Mouse (Mus musculus) ovary, postnatal 10 days (tissue): ENCODE results near the gene Foxp1.

Experiments used
- DNase-seq: peaks from one replicate; pipeline ENCODE4 v3.0.0; 2022; ENCODE audit warnings: low spot score

Foxp1 gene

GRCm38 (mm10) chr6:99260941-99261736 is 261.4 kb downstream of the Foxp1 start:
- DNase-seq, result no peak

GRCm38 (mm10) chr6:99258346-99258745 is 264.2 kb downstream of the Foxp1 start:
- DNase-seq, result no peak

DNA sequence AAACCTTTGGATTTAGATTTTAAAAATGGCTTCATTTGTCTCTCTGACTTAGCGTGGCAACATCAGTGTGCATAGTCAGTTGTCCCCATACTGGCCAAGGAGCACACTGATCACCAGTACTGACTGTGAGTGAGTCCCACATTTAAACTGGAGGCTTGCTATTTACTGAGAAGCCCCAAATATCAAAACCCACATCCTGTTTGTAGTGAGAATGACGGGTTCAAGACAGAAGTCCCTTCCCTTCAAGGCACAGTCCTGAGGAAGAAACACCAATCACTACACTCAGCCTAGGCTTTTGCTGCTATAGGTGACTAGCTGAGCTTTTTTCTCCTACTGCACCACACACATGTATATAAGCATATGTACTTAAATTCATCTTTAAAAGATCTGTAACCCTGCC is 264.8 kb downstream of the Foxp1 start:
- no peak for DNase-seq

- no peak for DNase-seq
Measured at GRCm38 (mm10) chr6:99253331-99253730, 269.2 kb downstream of the Foxp1 start.

DNA sequence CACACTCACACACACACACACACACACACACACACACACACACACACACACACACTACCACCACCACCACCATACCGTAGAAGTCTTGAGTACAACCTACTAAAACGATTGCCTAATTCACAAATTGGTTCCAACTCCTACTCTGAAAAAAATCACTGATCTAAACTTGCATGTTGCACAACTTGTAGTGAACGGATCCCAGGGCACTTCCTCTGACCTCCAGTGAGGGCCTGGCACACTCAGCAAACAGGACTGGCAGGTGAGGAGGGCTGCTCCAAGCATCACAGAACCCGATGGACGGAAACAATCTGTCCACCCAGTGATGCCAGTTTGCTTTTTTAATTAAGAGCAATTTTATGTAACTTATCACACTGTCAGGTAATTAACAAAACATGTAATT is 269.7 kb downstream of the Foxp1 start:
- DNase-seq, result no peak

DNA sequence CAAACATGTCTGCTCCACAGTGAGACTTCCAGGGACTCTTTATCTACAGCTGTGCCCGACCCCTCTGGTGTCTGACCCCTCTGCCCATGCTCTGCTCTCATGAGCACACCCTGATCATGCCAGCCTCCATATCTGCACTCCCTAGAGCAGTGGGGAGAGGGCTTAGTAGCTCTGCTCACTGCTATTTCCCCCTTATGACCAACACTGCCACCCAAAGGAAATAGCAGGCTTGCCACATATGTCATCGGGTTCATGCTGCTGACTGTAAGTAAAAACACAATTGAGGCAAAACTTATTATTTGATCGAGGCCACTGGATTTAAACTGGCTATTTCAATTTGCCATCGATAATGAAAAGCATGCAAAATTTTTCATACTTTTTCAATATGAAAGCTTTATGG is 270.6 kb downstream of the Foxp1 start:
- no peak for DNase-seq

DNA sequence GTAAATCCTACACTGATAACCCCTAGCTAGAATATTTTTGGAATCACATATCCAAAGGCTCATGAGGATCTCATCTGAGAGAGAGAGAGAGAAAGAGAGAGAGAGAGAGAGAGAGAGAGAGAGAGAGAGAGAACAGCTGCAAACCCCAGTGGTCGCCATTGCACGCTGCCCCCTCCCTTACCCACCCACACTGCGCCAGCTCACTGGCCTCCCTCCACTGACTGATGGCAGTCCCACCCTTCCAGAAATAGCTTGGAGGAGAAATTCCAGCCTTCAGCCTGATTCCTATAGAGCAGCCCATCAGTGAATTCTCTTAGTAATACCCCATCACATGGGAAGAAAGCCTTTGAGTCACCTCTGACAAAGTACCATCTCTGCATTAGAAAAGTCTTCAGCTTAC is 271.3 kb downstream of the Foxp1 start:
- DNase-seq, result no peak

DNA sequence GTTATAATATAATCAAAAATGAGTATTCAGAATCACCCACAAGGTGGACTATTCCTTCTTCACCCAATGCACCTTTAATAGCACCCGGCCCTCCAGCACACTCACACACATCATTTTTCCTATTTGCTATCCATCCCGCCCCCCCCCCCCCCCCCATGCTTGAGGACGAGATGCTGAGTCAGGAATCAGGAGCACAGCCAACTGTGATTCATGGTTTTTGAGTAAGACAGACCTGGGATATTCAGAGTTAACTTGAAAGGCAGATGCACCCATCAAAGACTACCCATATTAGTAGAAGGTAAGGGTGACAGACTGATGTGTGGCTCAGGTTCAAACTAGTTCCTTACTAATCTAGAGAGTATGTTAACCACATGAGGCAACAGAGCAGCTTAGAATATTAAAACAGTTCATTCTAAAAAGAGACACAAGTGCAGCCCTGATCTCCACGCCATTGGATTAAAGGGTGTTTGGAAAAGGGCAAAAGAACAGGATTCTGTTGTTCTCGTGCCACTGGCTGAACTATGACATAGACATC is 273.0 kb downstream of the Foxp1 start:
- no peak for DNase-seq

DNA sequence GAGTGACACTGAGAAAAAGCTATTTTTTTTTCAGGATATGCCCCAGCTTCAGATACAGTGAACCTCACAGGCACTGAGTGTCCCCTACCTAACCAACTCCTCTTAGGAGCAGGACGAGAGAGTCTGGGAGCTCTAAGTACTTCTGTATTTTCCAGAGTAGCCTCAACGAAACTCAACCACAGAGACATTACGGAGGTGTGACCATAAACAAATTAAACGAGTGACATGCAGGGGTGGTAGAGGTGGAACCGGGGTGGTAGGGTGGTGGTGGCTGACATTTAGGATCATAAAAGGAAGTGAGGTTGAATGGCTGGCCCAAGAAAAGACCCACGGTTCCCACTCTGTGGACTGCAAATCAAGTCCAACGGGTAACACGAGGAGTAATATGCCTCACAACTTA is 274.1 kb downstream of the Foxp1 start:
- no peak for DNase-seq

- no peak for DNase-seq
Measured at GRCm38 (mm10) chr6:99241625-99242395, 280.7 kb downstream of the Foxp1 start.

DNA sequence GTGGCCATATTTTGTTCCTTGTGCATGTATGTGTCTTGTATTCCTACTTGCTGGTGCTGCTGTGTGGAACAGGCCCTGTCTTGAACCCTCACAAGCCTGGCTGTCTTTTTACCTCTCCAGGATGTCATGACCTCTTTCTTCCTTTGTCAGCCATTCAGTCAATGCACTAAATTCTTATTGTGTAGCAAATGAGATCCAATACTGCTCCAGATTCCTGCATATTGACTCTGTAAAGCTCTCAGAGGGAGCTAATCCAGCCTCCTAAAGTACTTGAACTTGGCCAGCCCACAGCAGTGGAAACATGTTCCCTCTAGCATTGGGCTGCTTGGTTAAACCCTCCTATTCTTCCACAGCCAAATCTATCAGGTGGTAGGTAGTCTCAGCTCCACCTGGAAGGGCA is 281.8 kb downstream of the Foxp1 start:
- DNase-seq, result no peak

- no peak for DNase-seq
Measured at GRCm38 (mm10) chr6:99235588-99235987, 286.9 kb downstream of the Foxp1 start.

DNA sequence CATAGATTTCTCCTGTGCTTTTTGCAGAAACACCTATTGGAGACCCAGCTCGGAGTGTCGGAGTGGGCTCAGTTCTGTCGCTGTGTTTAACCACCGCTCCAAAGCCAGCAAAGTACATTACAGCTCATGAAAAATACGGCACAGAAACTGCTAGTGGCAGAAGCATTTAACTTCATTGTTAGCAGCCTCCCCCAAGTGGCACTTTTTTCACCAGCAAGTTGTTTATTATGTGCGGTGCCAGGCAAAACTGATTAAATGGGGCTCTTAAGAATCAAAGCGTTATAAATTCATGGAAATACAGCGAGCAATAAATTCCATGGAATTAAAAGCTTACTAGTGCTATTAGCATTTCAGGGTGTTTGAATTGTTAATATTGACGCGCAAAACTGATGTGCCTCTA is 289.1 kb downstream of the Foxp1 start:
- no peak for DNase-seq

- DNase-seq, result no peak
Measured at GRCm38 (mm10) chr6:99228336-99228870, 294.1 kb downstream of the Foxp1 start.

- no peak for DNase-seq
Measured at GRCm38 (mm10) chr6:99221147-99221546, 301.4 kb downstream of the Foxp1 start.

DNA sequence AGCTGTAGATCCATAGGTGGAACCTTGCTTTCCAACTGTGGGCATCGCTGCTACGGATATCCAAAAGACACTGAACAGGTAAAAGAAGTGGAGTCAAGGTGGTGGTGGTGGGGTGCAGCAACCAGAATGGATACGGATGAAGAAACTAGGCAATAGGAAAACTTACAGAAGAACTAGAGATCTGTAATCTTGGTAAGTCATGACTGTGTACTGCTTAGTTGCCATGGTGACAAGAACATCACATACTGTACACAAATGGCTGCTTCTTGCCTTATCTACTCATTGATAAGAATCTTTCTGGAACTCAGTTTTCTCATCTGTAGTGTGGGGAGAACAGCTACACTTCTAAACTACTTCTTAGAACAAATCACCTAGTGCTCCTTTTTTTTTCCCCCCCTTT is 302.0 kb downstream of the Foxp1 start:
- no peak for DNase-seq

DNA sequence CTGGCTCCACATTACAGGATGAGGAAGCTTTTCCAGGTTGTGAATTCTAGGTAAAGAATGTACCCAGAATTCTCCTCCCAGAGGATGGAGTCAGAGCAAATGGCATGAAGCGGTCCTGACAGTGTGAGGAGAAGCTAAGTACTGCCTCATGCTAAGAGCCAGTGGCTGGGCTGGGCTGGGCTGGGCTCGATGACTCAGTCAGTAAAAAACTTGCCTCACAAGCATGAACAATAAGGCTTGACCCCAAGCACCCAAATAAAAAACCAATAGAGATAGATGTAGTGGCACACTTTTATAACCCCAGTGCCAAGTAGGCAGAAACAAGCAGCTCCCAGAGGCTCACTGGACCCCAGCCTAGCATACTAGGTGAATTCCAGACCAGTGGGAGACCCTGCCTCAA is 304.7 kb downstream of the Foxp1 start:
- DNase-seq, result no peak

GRCm38 (mm10) chr6:99217155-99217554 is 305.4 kb downstream of the Foxp1 start:
- DNase-seq, result no peak

- no peak for DNase-seq
Measured at GRCm38 (mm10) chr6:99212461-99212860, 310.1 kb downstream of the Foxp1 start.

GRCm38 (mm10) chr6:99211663-99212333 is 310.7 kb downstream of the Foxp1 start:
- no peak for DNase-seq

DNA sequence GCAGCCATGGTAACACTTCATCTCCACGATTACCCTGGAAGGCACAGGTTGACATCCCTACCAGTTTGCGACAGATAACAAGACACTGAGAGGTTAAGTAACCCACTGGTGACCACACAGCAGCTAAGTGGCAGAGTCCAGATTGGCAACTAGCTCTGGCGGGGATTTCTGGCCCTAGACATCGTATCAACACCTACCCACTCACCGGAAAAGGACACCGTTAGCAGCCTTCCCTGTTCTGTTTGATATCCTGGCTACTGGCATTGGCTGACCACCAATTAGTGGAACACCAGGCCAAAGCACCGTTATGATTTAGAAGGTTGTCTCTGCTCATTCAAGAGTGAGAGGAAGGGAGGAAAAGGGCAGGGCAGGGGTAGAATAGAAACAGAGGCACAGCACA is 312.4 kb downstream of the Foxp1 start:
- DNase-seq, result no peak

DNA sequence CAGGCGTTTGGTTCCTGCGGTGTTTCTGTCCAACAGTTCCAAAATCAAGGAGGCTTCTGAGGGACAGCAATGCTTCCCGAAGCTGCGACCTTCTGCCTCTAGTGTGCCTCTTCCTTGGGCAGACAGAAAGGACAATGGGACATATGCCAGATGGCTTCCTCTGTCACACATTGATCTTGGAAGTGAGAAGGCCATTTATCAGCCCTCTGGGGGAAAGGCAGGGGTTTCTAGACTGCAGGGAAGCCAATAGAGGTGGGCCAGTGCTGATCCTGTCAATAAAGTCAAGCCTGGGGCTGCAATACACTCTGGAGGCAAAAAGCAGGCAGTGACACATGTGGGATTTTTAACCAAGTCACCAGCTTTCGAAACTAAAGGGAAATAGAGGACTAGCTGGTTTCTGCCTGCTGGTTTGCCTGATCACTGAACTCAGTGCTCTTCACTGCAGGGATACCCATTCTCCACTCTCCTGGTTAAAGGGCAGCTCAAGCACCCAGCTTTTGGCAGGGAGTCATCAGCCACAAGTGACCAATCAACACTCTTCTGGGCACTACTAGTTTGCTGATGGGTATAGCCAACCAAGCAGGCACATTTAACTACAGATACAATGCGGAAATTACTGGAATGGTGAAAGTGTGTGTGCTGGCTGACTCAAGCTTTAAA is 315.2 kb downstream of the Foxp1 start:
- DNase-seq, result no peak
